Mouse (Mus musculus): ENCODE results near the gene Slc8a2. TPM values are rescaled to one million over a fixed set of nuclear protein-coding genes. Genes with fewer than 3 reads are reported as not detected.
A peak's percentile ranks its signal among the peaks of the same experiment; 100 is the strongest.

The Slc8a2 gene
- polyA plus RNA-seq, 1 experiment, result 0.02 TPM

- Histone ChIP-seq H3K79me3 (ENCODE audit: low read depth) (no peaks in the 10 kb centered on the region), H3ac (ENCODE audit: control insufficient read depth, insufficient read length, low read depth) (peak overlapping the region; percentile 16), H3K36me3 (ENCODE audit: control insufficient read depth, insufficient read depth) (no peaks in the 10 kb centered on the region), H3K4me3 (ENCODE audit: insufficient read depth, poor library complexity, severe bottlenecking) (no peak overlapping the region), H3K27me3 (ENCODE audit: control insufficient read depth, insufficient read depth, insufficient read length) (no peaks in the 10 kb centered on the region), H3K79me2 (ENCODE audit: control insufficient read depth, insufficient read depth) (no peaks in the 10 kb centered on the region)
- TF ChIP-seq MYOD1 (IDR thresholded peaks at IDR 0.05; ENCODE audit: control insufficient read depth, insufficient read length, low read depth) (peak; percentile 85), CTCF (IDR thresholded peaks at IDR 0.05; ENCODE audit: control insufficient read depth, insufficient read depth, insufficient read length) (no peak), FOSL1 (IDR thresholded peaks at IDR 0.05; ENCODE audit: insufficient read depth, low read length, poor library complexity, severe bottlenecking) (peak; percentile 91)
Observed at GRCm38 (mm10) chr7:16207496-16207895, 77.9 kb downstream of the Slc8a2 start.

GRCm38 (mm10) chr7:16208781-16209665, 79.4 kb downstream of the Slc8a2 start:
- Histone ChIP-seq H3ac (ENCODE audit: control insufficient read depth, insufficient read length, low read depth) (no peak overlapping the region), H3K27me3 (ENCODE audit: control insufficient read depth, insufficient read depth, insufficient read length) (no peaks in the 10 kb centered on the region), H3K79me2 (ENCODE audit: control insufficient read depth, insufficient read depth) (no peaks in the 10 kb centered on the region), H3K4me3 (ENCODE audit: insufficient read depth, poor library complexity, severe bottlenecking) (no peak overlapping the region), H3K79me3 (ENCODE audit: low read depth) (no peaks in the 10 kb centered on the region), H3K36me3 (ENCODE audit: control insufficient read depth, insufficient read depth) (no peaks in the 10 kb centered on the region)
- TF ChIP-seq FOSL1 (IDR thresholded peaks at IDR 0.05; ENCODE audit: insufficient read depth, low read length, poor library complexity, severe bottlenecking) (peak; percentile 75), CTCF (IDR thresholded peaks at IDR 0.05; ENCODE audit: control insufficient read depth, insufficient read depth, insufficient read length) (no peak), MYOD1 (IDR thresholded peaks at IDR 0.05; ENCODE audit: control insufficient read depth, insufficient read length, low read depth) (peak; percentile 8), USF1 (IDR thresholded peaks at IDR 0.05; ENCODE audit: low read depth) (no peak), CEBPB (IDR thresholded peaks at IDR 0.05; ENCODE audit: low read depth) (no peak), MYOG (IDR thresholded peaks at IDR 0.05; ENCODE audit: control insufficient read depth, extremely low read depth, insufficient read length) (no peak), MAX (IDR thresholded peaks at IDR 0.05) (peak; percentile 20)

Other genes starting within 250 kb of the Slc8a2 start
- gene Crx, start 249.9 kb upstream of the Slc8a2 start, polyA plus RNA-seq (2012; fragmentation: generic; extraction: Trizol), result not detected
- not detected for gene Crxos, start 247.2 kb upstream of the Slc8a2 start, polyA plus RNA-seq (2012; fragmentation: generic; extraction: Trizol)
- 423 TPM for gene Selenow, start 207.4 kb upstream of the Slc8a2 start, polyA plus RNA-seq (2012; fragmentation: generic; extraction: Trizol)
- gene Nop53, start 183.8 kb upstream of the Slc8a2 start, polyA plus RNA-seq (2012; fragmentation: generic; extraction: Trizol), result 228 TPM
- 98.7 TPM for gene Ehd2, start 162.3 kb upstream of the Slc8a2 start, polyA plus RNA-seq (2012; fragmentation: generic; extraction: Trizol)
- gene Bicra, start 81.9 kb upstream of the Slc8a2 start, polyA plus RNA-seq (2012; fragmentation: generic; extraction: Trizol), result 4.3 TPM
- not detected for gene Zfp541, start 68.0 kb upstream of the Slc8a2 start, polyA plus RNA-seq (2012; fragmentation: generic; extraction: Trizol)
- gene Napa, start 31.4 kb upstream of the Slc8a2 start, polyA plus RNA-seq (2012; fragmentation: generic; extraction: Trizol), result 138 TPM
- 13.1 TPM for gene Kptn, start 9.9 kb upstream of the Slc8a2 start, polyA plus RNA-seq (2012; fragmentation: generic; extraction: Trizol)
- 4.5 TPM for gene Meis3, start 45.3 kb downstream of the Slc8a2 start, polyA plus RNA-seq (2012; fragmentation: generic; extraction: Trizol)
- 14.4 TPM for gene Dhx34, start 92.2 kb downstream of the Slc8a2 start, polyA plus RNA-seq (2012; fragmentation: generic; extraction: Trizol)
- not detected for gene C5ar2, start 114.3 kb downstream of the Slc8a2 start, polyA plus RNA-seq (2012; fragmentation: generic; extraction: Trizol)
- 0.02 TPM for gene C5ar1, start 129.7 kb downstream of the Slc8a2 start, polyA plus RNA-seq (2012; fragmentation: generic; extraction: Trizol)
- 11.7 TPM for gene Inafm1, start 143.8 kb downstream of the Slc8a2 start, polyA plus RNA-seq (2012; fragmentation: generic; extraction: Trizol)
- 52.2 TPM for gene Ccdc9, start 157.0 kb downstream of the Slc8a2 start, polyA plus RNA-seq (2012; fragmentation: generic; extraction: Trizol)
- 6.6 TPM for gene Bbc3, start 178.6 kb downstream of the Slc8a2 start, polyA plus RNA-seq (2012; fragmentation: generic; extraction: Trizol)

Measured in C2C12 (cell line).